Mouse (Mus musculus): Measurements from ENCODE around the gene Etl4.
"Not testable (repeated sequence)": the region's sequence is repeated elsewhere in the genome, so short reads cannot be mapped to it uniquely, and the experiment has no call there.

The Etl4 gene

GRCm38 (mm10) chr2:20294596-20294995 lies 385.0 kb downstream of the Etl4 start:
- DNase-seq (ENCODE audit: low spot score in 2 of 2) = no peak

- no peak for DNase-seq (ENCODE audit: low spot score in 2 of 2)
Observed at GRCm38 (mm10) chr2:20302517-20302916, 392.9 kb downstream of the Etl4 start.

GRCm38 (mm10) chr2:20324954-20325353 lies 415.4 kb downstream of the Etl4 start:
- DNase-seq (ENCODE audit: low spot score in 2 of 2) = no peak

GRCm38 (mm10) chr2:20336176-20336575 lies 426.6 kb downstream of the Etl4 start:
- DNase-seq (ENCODE audit: low spot score in 2 of 2) = no peak

GRCm38 (mm10) chr2:20339016-20339734 lies 429.6 kb downstream of the Etl4 start:
- DNase-seq (ENCODE audit: low spot score in 2 of 2) = no peak

- DNase-seq (ENCODE audit: low spot score in 2 of 2) = no peak
Observed at GRCm38 (mm10) chr2:20339919-20340318, 430.3 kb downstream of the Etl4 start.

- DNase-seq (ENCODE audit: low spot score in 2 of 2) = no peak
Observed at GRCm38 (mm10) chr2:20346873-20347272, 437.3 kb downstream of the Etl4 start.

- no peak for DNase-seq (ENCODE audit: low spot score in 2 of 2)
Observed at GRCm38 (mm10) chr2:20349268-20349667, 439.7 kb downstream of the Etl4 start.

- no peak for DNase-seq (ENCODE audit: low spot score in 2 of 2)
Observed at GRCm38 (mm10) chr2:20352796-20353195, 443.2 kb downstream of the Etl4 start.

- no peak for DNase-seq (ENCODE audit: low spot score in 2 of 2)
Observed at GRCm38 (mm10) chr2:20377026-20377425, 467.4 kb downstream of the Etl4 start.

GRCm38 (mm10) chr2:20380874-20381273 lies 471.3 kb downstream of the Etl4 start:
- DNase-seq (ENCODE audit: low spot score in 2 of 2) = not testable (repeated sequence)

- no peak for DNase-seq (ENCODE audit: low spot score in 2 of 2)
Observed at GRCm38 (mm10) chr2:20394083-20394482, 484.5 kb downstream of the Etl4 start.

- DNase-seq (ENCODE audit: low spot score in 2 of 2) = no peak
Observed at GRCm38 (mm10) chr2:20396978-20397377, 487.4 kb downstream of the Etl4 start.

GRCm38 (mm10) chr2:20400556-20400955 lies 491.0 kb downstream of the Etl4 start:
- DNase-seq (ENCODE audit: low spot score in 2 of 2) = no peak

GRCm38 (mm10) chr2:20404395-20404794 lies 494.8 kb downstream of the Etl4 start:
- DNase-seq (ENCODE audit: low spot score in 2 of 2) = no peak

- DNase-seq (ENCODE audit: low spot score in 2 of 2) = no peak
Observed at GRCm38 (mm10) chr2:20407101-20407500, 497.5 kb downstream of the Etl4 start.

- no peak for DNase-seq (ENCODE audit: low spot score in 2 of 2)
Observed at GRCm38 (mm10) chr2:20414856-20415255, 505.3 kb downstream of the Etl4 start.

GRCm38 (mm10) chr2:20416934-20417614 lies 507.5 kb downstream of the Etl4 start:
- no peak for DNase-seq (ENCODE audit: low spot score in 2 of 2)

- DNase-seq (ENCODE audit: low spot score in 2 of 2) = no peak
Observed at GRCm38 (mm10) chr2:20417998-20418397, 508.4 kb downstream of the Etl4 start.

GRCm38 (mm10) chr2:20419975-20420374 lies 510.4 kb downstream of the Etl4 start:
- DNase-seq (ENCODE audit: low spot score in 2 of 2) = no peak

GRCm38 (mm10) chr2:20422275-20422674 lies 512.7 kb downstream of the Etl4 start:
- no peak for DNase-seq (ENCODE audit: low spot score in 2 of 2)

GRCm38 (mm10) chr2:20433656-20434055 lies 524.1 kb downstream of the Etl4 start:
- no peak for DNase-seq (ENCODE audit: low spot score in 2 of 2)

- DNase-seq (ENCODE audit: low spot score in 2 of 2) = no peak
Observed at GRCm38 (mm10) chr2:20435530-20435929, 526.0 kb downstream of the Etl4 start.

All from spleen, postnatal 10 days (tissue).